Mouse (Mus musculus) bone marrow macrophage, adult 2 months (primary cell): ENCODE data around the gene Stac3. TPM values are rescaled to one million over a fixed set of nuclear protein-coding genes. Genes with fewer than 3 reads are reported as not detected.

ENCODE experiments used
- H3K27ac ChIP-seq: 2 replicates; pipeline ENCODE4 v1.5.1; 2012; ENCODE audit warnings: low read depth, low read length; ENCODE audit not compliant: insufficient read depth
- H3K4me1 ChIP-seq: 2 replicates; pipeline ENCODE4 v1.6.1; 2012; ENCODE audit warnings: low read length; ENCODE audit not compliant: control insufficient read depth, insufficient read depth
- H3K4me3 ChIP-seq: 2 replicates; pipeline ENCODE4 v1.5.1; 2012; ENCODE audit warnings: mild to moderate bottlenecking, low read length, moderate library complexity; ENCODE audit not compliant: insufficient read depth
- CTCF ChIP-seq: IDR thresholded peaks from 2 replicates; pipeline ENCODE4 v1.5.1; 2012; ENCODE audit warnings: low read depth, mild to moderate bottlenecking, low read length, moderate library complexity
- POLR2A ChIP-seq: IDR thresholded peaks from 2 replicates; pipeline ENCODE4 v1.6.1; 2012; ENCODE audit warnings: mild to moderate bottlenecking, low read depth, low read length, borderline replicate concordance
- polyA plus RNA-seq: library from polyadenylated mRNA; stranded (reverse); fragments of >200 nt; gene quantifications from 2 replicates; pipeline ENCODE4 v1.2.4, GENCODE M21; 2012; ENCODE audit not compliant: missing spikeins, insufficient read depth, insufficient read length

The Stac3 gene
- polyA plus RNA-seq, 1 experiment: 2.7 TPM

DNA sequence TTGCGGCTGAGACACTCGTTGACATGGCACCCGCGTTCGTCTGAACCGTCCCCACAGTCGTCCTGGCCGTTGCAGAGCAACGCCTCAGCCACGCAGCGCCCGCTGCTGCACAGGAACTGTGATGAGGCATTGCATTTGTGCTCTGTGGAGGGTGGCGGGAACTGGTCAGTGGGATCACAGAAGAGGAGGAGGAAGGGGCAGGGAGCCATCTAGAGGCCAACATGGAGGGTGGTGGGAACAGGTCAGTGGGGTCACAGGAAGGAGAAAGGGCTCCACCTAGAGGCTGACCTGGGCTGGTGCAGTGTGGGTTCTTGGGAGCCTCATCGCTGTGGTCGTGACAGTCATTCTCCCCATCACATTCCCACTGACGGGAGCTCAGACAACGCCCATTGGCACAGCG lies 54.2 kb downstream of the Stac3 start:
- no peak overlapping the region for H3K27ac ChIP-seq
- no peak overlapping the region for H3K4me3 ChIP-seq
- no peaks in the 10 kb centered on the region for H3K4me1 ChIP-seq
- TF ChIP-seq POLR2A: no peak
- TF ChIP-seq CTCF: peak; percentile 54

GRCm38 (mm10) chr10:127557397-127557796 lies 55.9 kb downstream of the Stac3 start:
- Histone ChIP-seq H3K4me3 (no peak overlapping the region), H3K4me1 (no peaks in the 10 kb centered on the region), H3K27ac (no peak overlapping the region)
- TF ChIP-seq POLR2A: no peak
- TF ChIP-seq CTCF: peak; percentile 67

Other genes with a start within 250 kb of the Stac3 start
- 2.3 and 2.5 TPM in 2 replicates for gene Kif5a, start 238.3 kb upstream of the Stac3 start, polyA plus RNA-seq
- gene Dctn2, start 235.3 kb upstream of the Stac3 start, polyA plus RNA-seq: 119 and 121 TPM in 2 replicates
- 45.8 and 53.4 TPM in 2 replicates for gene Mbd6, start 212.7 kb upstream of the Stac3 start, polyA plus RNA-seq
- 29.4 and 34.9 TPM in 2 replicates for gene Mars, start 189.9 kb upstream of the Stac3 start, polyA plus RNA-seq
- 131 and 146 TPM in 2 replicates for gene Arhgap9, start 179.7 kb upstream of the Stac3 start, polyA plus RNA-seq
- not detected in 2 replicates for gene Gli1, start 159.7 kb upstream of the Stac3 start, polyA plus RNA-seq
- gene Inhbe, start 147.3 kb upstream of the Stac3 start, polyA plus RNA-seq: not detected in 2 replicates
- not detected in 2 replicates for gene Inhbc, start 131.3 kb upstream of the Stac3 start, polyA plus RNA-seq
- 134 and 144 TPM in 2 replicates for gene R3hdm2, start 121.4 kb upstream of the Stac3 start, polyA plus RNA-seq
- not detected in 2 replicates for gene Ndufa4l2, start 13.3 kb downstream of the Stac3 start, polyA plus RNA-seq
- gene Shmt2, start 20.8 kb downstream of the Stac3 start, polyA plus RNA-seq: 21.0 and 22.8 TPM in 2 replicates
- not detected in 2 replicates for gene Nxph4, start 32.9 kb downstream of the Stac3 start, polyA plus RNA-seq
- gene Lrp1, start 119.5 kb downstream of the Stac3 start, polyA plus RNA-seq: 361 and 418 TPM in 2 replicates
- 128 and 144 TPM in 2 replicates for gene Stat6, start 141.3 kb downstream of the Stac3 start, polyA plus RNA-seq
- gene Nemp1, start 165.2 kb downstream of the Stac3 start, polyA plus RNA-seq: 11.0 and 13.5 TPM in 2 replicates
- gene Nab2, start 166.9 kb downstream of the Stac3 start, polyA plus RNA-seq: 21.4 and 25.4 TPM in 2 replicates
- 0.31 TPM in 1 of 2 replicates, not detected in the other for gene Myo1a, start 203.5 kb downstream of the Stac3 start, polyA plus RNA-seq
- gene Tac2, start 222.8 kb downstream of the Stac3 start, polyA plus RNA-seq: not detected in 2 replicates
- gene Zbtb39, start 237.9 kb downstream of the Stac3 start, polyA plus RNA-seq: 4.4 and 4.6 TPM in 2 replicates